9 mouse cellular contexts compared by ENCODE assay signal in genomic region chr5:89883051-89883907, GRCm38 (mm10). TPM values are rescaled to one million over a fixed set of nuclear protein-coding genes. Genes with fewer than 3 reads are reported as not detected.
DNase-seq lines count a peak whose midpoint lies in the region; ATAC-seq and TF ChIP-seq lines count a peak whose summit lies in the region.
"Had no signal": no experiment of that assay in that cellular context is flagged by ENCODE, and none has a peak within 500 bp of the region (broad histone marks: within the 10 kb centered on the region; RNA-seq: fewer than 3 reads in every experiment).

TSS of gene Adamts3 (minus strand) at chr5:89883334.

- no peak for TF ChIP-seq CTCF in midbrain, postnatal 0 days (IDR thresholded peaks at IDR 0.05)

- peak within 1 kb of the TSS; percentile 91 for H3K9ac ChIP-seq in heart, embryonic 13.5 days
- peak within 1 kb of the TSS; percentile 70 for H3K9ac ChIP-seq in kidney, embryonic 15.5 days
- peak within 1 kb of the TSS; percentile 83 for H3K9ac ChIP-seq in liver, embryonic 11.5 days (ENCODE audit: low read depth, low read length)
- peak within 1 kb of the TSS; percentile 70 for H3K9ac ChIP-seq in midbrain, postnatal 0 days (replicated peaks; ENCODE audit: low read length, poor library complexity, severe bottlenecking)
- H3K9ac ChIP-seq in stomach, embryonic 16.5 days (ENCODE audit: low read length) = peak within 1 kb of the TSS; percentile 71

- peaks cover 9% of the 10 kb centered on the region for H3K27me3 ChIP-seq in forebrain, embryonic 10.5 days (ENCODE audit: poor library complexity, severe bottlenecking)
- H3K27me3 ChIP-seq in heart, embryonic 13.5 days (replicated peaks) = no peaks in the 10 kb centered on the region
- no peaks in the 10 kb centered on the region for H3K27me3 ChIP-seq in kidney, embryonic 15.5 days
- no peaks in the 10 kb centered on the region for H3K27me3 ChIP-seq in liver, embryonic 11.5 days (replicated peaks; ENCODE audit: control insufficient read depth, insufficient read depth, low read length)
- no peaks in the 10 kb centered on the region for H3K27me3 ChIP-seq in midbrain, postnatal 0 days (ENCODE audit: insufficient read depth, low read length)
- H3K27me3 ChIP-seq in stomach, embryonic 16.5 days (ENCODE audit: control insufficient read depth, insufficient read depth, low read length) = no peaks in the 10 kb centered on the region

- 0% methylated on average over 70 of the region's 78 CpGs for WGBS in forebrain, embryonic 10.5 days
- 1% methylated on average over 54 of the region's 78 CpGs for whole genome bisulfite sequencing in heart, embryonic 13.5 days
- under 1% methylated on average over 54 of the region's 78 CpGs for WGBS in kidney, embryonic 15.5 days
- under 1% methylated on average over 56 of the region's 78 CpGs for WGBS in liver, embryonic 11.5 days
- WGBS in midbrain, postnatal 0 days = under 1% methylated on average over 49 of the region's 78 CpGs
- under 1% methylated on average over 63 of the region's 78 CpGs for WGBS in stomach, embryonic 16.5 days

- H3K36me3 ChIP-seq in forebrain, embryonic 10.5 days (replicated peaks) = peaks cover 10% of the 10 kb centered on the region
- H3K36me3 ChIP-seq in heart, embryonic 13.5 days = no peaks in the 10 kb centered on the region
- no peaks in the 10 kb centered on the region for H3K36me3 ChIP-seq in kidney, embryonic 15.5 days
- no peaks in the 10 kb centered on the region for H3K36me3 ChIP-seq in liver, embryonic 11.5 days (ENCODE audit: control insufficient read depth, insufficient read depth, low read length)
- no peaks in the 10 kb centered on the region for H3K36me3 ChIP-seq in midbrain, postnatal 0 days (ENCODE audit: insufficient read depth, low read length)
- H3K36me3 ChIP-seq in stomach, embryonic 16.5 days (ENCODE audit: control insufficient read depth, insufficient read depth, low read length) = no peaks in the 10 kb centered on the region
- H3K36me3 ChIP-seq: G1E had no signal

- H3K4me1 ChIP-seq in brown adipose tissue, adult 24 weeks (ENCODE audit: control insufficient read depth, insufficient read depth, insufficient read length, low read length) = no peaks in the 10 kb centered on the region
- peaks cover 44% of the 10 kb centered on the region for H3K4me1 ChIP-seq in forebrain, embryonic 10.5 days
- peaks cover 10% of the 10 kb centered on the region for H3K4me1 ChIP-seq in heart, embryonic 13.5 days
- peaks cover 18% of the 10 kb centered on the region for H3K4me1 ChIP-seq in kidney, embryonic 15.5 days
- peaks cover 13% of the 10 kb centered on the region for H3K4me1 ChIP-seq in liver, embryonic 11.5 days (replicated peaks; ENCODE audit: control insufficient read depth, insufficient read depth, low read length)
- no peaks in the 10 kb centered on the region for H3K4me1 ChIP-seq in midbrain, postnatal 0 days (ENCODE audit: insufficient read depth, low read length)
- H3K4me1 ChIP-seq in stomach, embryonic 16.5 days (ENCODE audit: control insufficient read depth, insufficient read depth, low read length) = no peaks in the 10 kb centered on the region

- H3K4me2 ChIP-seq in heart, embryonic 13.5 days = peak within 1 kb of the TSS; percentile 100
- peak within 1 kb of the TSS; percentile 99 for H3K4me2 ChIP-seq in kidney, embryonic 15.5 days
- H3K4me2 ChIP-seq in liver, embryonic 11.5 days = peak within 1 kb of the TSS; percentile 94
- H3K4me2 ChIP-seq in midbrain, postnatal 0 days (ENCODE audit: low read depth, low read length, poor library complexity, severe bottlenecking) = peak within 1 kb of the TSS; percentile 100
- peak within 1 kb of the TSS; percentile 100 for H3K4me2 ChIP-seq in stomach, embryonic 16.5 days (ENCODE audit: low read depth, low read length)

- H3K9me3 ChIP-seq in forebrain, embryonic 10.5 days = peaks cover 7% of the 10 kb centered on the region
- no peaks in the 10 kb centered on the region for H3K9me3 ChIP-seq in heart, embryonic 13.5 days
- H3K9me3 ChIP-seq in kidney, embryonic 15.5 days (replicated peaks) = no peaks in the 10 kb centered on the region
- no peaks in the 10 kb centered on the region for H3K9me3 ChIP-seq in liver, embryonic 11.5 days (ENCODE audit: control insufficient read depth, low read length)
- H3K9me3 ChIP-seq in midbrain, postnatal 0 days (ENCODE audit: low read length) = no peaks in the 10 kb centered on the region
- H3K9me3 ChIP-seq in stomach, embryonic 16.5 days (replicated peaks; ENCODE audit: control insufficient read depth, low read length) = 0 out of 2 replicates have a peak, but pooled peaks cover 4% of the 10 kb centered on the region

- peak; percentile 49 for DNase-seq in CD4-positive helper T cell, adult 2 months (ENCODE audit: low read depth, low spot score)
- peak; percentile 67 for DNase-seq in forebrain, embryonic 10.5 days (ENCODE audit: extremely low spot score, low spot score)
- peak; percentile 76 for DNase-seq in liver, embryonic 11.5 days (ENCODE audit: low spot score)
- DNase-seq in midbrain, postnatal 0 days (ENCODE audit: low spot score) = peak; percentile 54

- ATAC-seq in heart, embryonic 13.5 days (ENCODE audit: extremely low read depth, insufficient number of reproducible peaks, low FRiP score, low TSS enrichment) = peak; percentile 60; the same call in 1 of the 2 replicates
- peak; percentile 85 for ATAC-seq in kidney, embryonic 15.5 days (replicated peaks; ENCODE audit: low FRiP score)
- ATAC-seq in liver, embryonic 11.5 days (replicated peaks; ENCODE audit: low FRiP score) = peak; percentile 71
- ATAC-seq in midbrain, postnatal 0 days (ENCODE audit: low FRiP score) = peak; percentile 86
- peak; percentile 80 for ATAC-seq in stomach, embryonic 16.5 days (ENCODE audit: insufficient read depth, low FRiP score)

- peak within 1 kb of the TSS; percentile 65 for H3K4me3 ChIP-seq in brown adipose tissue, adult 24 weeks (ENCODE audit: insufficient read depth, low read depth, low read length)
- H3K4me3 ChIP-seq in forebrain, embryonic 10.5 days = peak within 1 kb of the TSS; percentile 77
- H3K4me3 ChIP-seq in heart, embryonic 13.5 days = peak within 1 kb of the TSS; percentile 85
- H3K4me3 ChIP-seq in kidney, embryonic 15.5 days (replicated peaks) = peak within 1 kb of the TSS; percentile 73
- H3K4me3 ChIP-seq in liver, embryonic 11.5 days (ENCODE audit: low read depth, low read length) = peak within 1 kb of the TSS; percentile 75
- peak within 1 kb of the TSS; percentile 73 for H3K4me3 ChIP-seq in midbrain, postnatal 0 days (ENCODE audit: low read depth, low read length)
- H3K4me3 ChIP-seq in stomach, embryonic 16.5 days (replicated peaks; ENCODE audit: low read length) = peak within 1 kb of the TSS; percentile 59

- H3K27ac ChIP-seq in brown adipose tissue, adult 24 weeks (replicated peaks; ENCODE audit: low read depth, low read length) = no peak within 1 kb of the TSS
- H3K27ac ChIP-seq in forebrain, embryonic 10.5 days = peak within 1 kb of the TSS; percentile 92
- H3K27ac ChIP-seq in heart, embryonic 13.5 days (replicated peaks) = peak within 1 kb of the TSS; percentile 74
- H3K27ac ChIP-seq in kidney, embryonic 15.5 days = peak within 1 kb of the TSS; percentile 32; the same call in 1 of the 2 replicates
- H3K27ac ChIP-seq in liver, embryonic 11.5 days (ENCODE audit: low read depth, low read length) = peak within 1 kb of the TSS; percentile 82
- no peak within 1 kb of the TSS; the same call in 1 of the 2 replicates for H3K27ac ChIP-seq in midbrain, postnatal 0 days (ENCODE audit: low read depth, low read length)
- H3K27ac ChIP-seq in stomach, embryonic 16.5 days (ENCODE audit: low read length) = peak within 1 kb of the TSS; percentile 50

RNA-seq across cellular contexts. Expression of gene Adamts3, which starts in this region (rescaled TPM):
- 0.52 TPM in 1 of 2 replicates, not detected in the other for polyA plus RNA-seq in brown adipose tissue, adult 24 weeks (2012; ENCODE audit: insufficient read depth, insufficient read length, missing spikeins)
- 8.8 and 10.0 TPM in 2 replicates for polyA plus RNA-seq in forebrain, embryonic 10.5 days (2016; fragmentation: Nextera tagmentation; extraction: Ambion mirVana)
- 2.9 and 3.5 TPM in 2 replicates for polyA plus RNA-seq in heart, embryonic 13.5 days (2015; fragmentation: Nextera tagmentation; extraction: Ambion mirVana)
- 1.7 and 1.9 TPM in 2 replicates for polyA plus RNA-seq in kidney, embryonic 15.5 days (2015; fragmentation: Nextera tagmentation; extraction: Ambion mirVana)
- polyA plus RNA-seq in liver, embryonic 11.5 days (2014; fragmentation: Nextera tagmentation; extraction: Ambion mirVana) = 4.7 and 5.0 TPM in 2 replicates
- 10.9 and 15.7 TPM in 2 replicates for total RNA-seq in midbrain, postnatal 0 days (2014; rRNA removed)
- polyA plus RNA-seq in midbrain, postnatal 0 days (2015; fragmentation: Nextera tagmentation; extraction: Ambion mirVana) = 2.7 and 2.9 TPM in 2 replicates
- polyA plus RNA-seq in stomach, embryonic 16.5 days (2015; fragmentation: Nextera tagmentation; extraction: Ambion mirVana) = 2.1 and 2.6 TPM in 2 replicates
- polyA plus RNA-seq: G1E had no signal

Comparison
In these comparisons a context has a peak if more than half of its experiments do, and no peak if none do; other contexts are left out.
1. H3K27ac ChIP-seq: peak in forebrain, embryonic 10.5 days (single experiment), heart, embryonic 13.5 days (single experiment), kidney, embryonic 15.5 days (single experiment), liver, embryonic 11.5 days (single experiment) and stomach, embryonic 16.5 days (single experiment); none in brown adipose tissue, adult 24 weeks (single experiment) and midbrain, postnatal 0 days (single experiment).
2. Peak in every context shown above with its lines, with median percentiles within 50 percentile points of each other: DNase-seq, H3K4me3 ChIP-seq, ATAC-seq, H3K4me2 ChIP-seq and H3K9ac ChIP-seq.